Mouse (Mus musculus) lung, adult 2 months (tissue): ENCODE measurements at regions not wholly inside any gene's neighbourhood (a gene's known extent, or its start where the extent isn't known, plus 50 kb on each side); places are given as distances from the start of the nearest gene placed in this dataset.

Source experiments
- CTCF ChIP-seq: fragments of 200-500 bp; IDR thresholded peaks from 2 replicates; pipeline ENCODE4 v1.5.1; 2011; ENCODE audit warnings: mild to moderate bottlenecking, low read length, control low read depth; ENCODE audit not compliant: insufficient read depth
- POLR2A ChIP-seq: fragments of 200-500 bp; IDR thresholded peaks from 2 replicates; pipeline ENCODE4 v1.6.1; 2011; ENCODE audit warnings: low read depth, mild to moderate bottlenecking, control low read depth, low read length, borderline replicate concordance; ENCODE audit errors: extremely low read depth

DNA sequence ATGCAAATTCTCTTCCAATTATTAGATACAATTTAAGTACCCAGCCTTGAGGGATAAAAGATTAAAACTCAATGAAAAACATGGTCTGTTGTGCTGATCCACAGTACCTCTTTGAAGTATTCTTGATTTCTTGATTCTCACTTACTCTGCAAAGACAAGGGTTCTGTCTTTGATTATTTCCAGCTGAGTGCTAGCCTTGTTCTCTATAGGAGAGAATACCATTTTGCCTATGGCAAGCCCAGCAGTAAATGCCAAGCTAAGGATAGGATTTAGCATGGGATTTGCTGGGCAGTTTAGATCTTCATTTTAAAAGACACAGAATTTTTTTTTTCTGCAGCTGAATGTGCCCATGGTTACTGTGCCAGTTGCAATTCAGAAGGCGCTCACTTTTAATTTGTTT lies 425.8 kb downstream of the Ccdc50 start:
- no peak for TF ChIP-seq CTCF
- no peak for TF ChIP-seq POLR2A
